ENCODE assay signal across 8 mouse cellular contexts in genomic region chr1:71036999-71037398, GRCm38 (mm10).
DNase-seq lines count a peak whose midpoint lies in the region; ATAC-seq lines count a peak whose summit lies in the region.

No protein-coding gene starts in this region.

- intact Hi-C loops in left cerebral cortex, postnatal 4 days (cut with DNase I) = no loop called here
- intact Hi-C loops in left cerebral cortex, postnatal 14 days (cut with DNase I) = no loop called here

- peak; percentile 57 for ATAC-seq in activated CD4-positive, CD25-positive, alpha-beta regulatory T cell, adult 4 months
- peak; percentile 65 for ATAC-seq in granulocyte monocyte progenitor cell, adult 5-6 weeks (replicated peaks; ENCODE audit: poor library complexity, severe bottlenecking)
- peak; percentile 83 for ATAC-seq in megakaryocyte progenitor cell, adult 5-6 weeks (replicated peaks; ENCODE audit: poor library complexity)

- DNase-seq in left cerebral cortex, postnatal 4 days = peak; percentile 3
- no peak for DNase-seq in left cerebral cortex, postnatal 14 days (ENCODE audit: low spot score in 2 of 2)
- no peak for DNase-seq in natural killer cell, adult 2 months (ENCODE audit: low spot score in 2 of 2)
- no peak for DNase-seq in layer of hippocampus, postnatal 10 days (ENCODE audit: low spot score in 2 of 2)
- DNase-seq in frontal cortex, postnatal 10 days (ENCODE audit: low spot score in 2 of 2) = no peak
